Comparison of ENCODE assay signal across 8 mouse cellular contexts in the genomic region with DNA sequence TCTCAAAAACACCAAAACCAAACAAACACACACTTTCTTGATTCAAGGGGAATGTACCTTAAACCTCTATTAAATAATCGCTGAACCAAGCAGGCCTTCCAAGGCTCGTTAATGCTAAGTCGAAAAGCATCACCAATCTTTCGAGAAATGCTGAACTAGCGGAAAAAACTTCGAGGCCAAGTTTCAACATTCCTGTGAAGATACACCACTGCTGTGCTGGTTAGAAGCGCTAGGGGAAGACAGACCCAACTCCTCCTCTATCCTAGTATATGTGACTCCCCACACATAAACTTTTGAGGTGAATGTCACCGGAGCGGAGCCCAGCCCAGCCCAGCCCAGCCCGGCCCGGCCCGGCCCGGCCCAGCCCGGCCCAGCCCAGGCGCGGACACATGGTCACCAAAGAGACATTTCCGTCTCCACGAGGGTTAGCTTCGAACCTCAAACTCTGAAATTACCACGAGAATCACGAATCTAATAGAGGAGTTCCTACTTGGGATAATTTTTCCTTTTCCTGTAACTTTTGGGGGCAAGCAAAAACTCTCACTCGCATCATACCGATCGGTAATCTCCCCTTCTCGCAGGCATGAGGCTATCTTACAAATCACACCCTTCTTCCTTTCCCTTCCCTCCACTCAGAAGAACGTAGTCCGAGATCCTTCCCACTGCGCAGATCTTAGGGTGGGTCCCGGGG. TPM values are rescaled to one million over a fixed set of nuclear protein-coding genes. Genes with fewer than 3 reads are reported as not detected.
DNase-seq lines count a peak whose midpoint lies in the region; ATAC-seq and TF ChIP-seq lines count a peak whose summit lies in the region.

No protein-coding gene starts in this region.

- H3K9me3 ChIP-seq in hindbrain, embryonic 11.5 days (ENCODE audit: control insufficient read depth, low read length): no peaks in the 10 kb centered on the region
- H3K9me3 ChIP-seq in limb, embryonic 15.5 days: no peaks in the 10 kb centered on the region
- no peaks in the 10 kb centered on the region for H3K9me3 ChIP-seq in neural tube, embryonic 14.5 days (ENCODE audit: control insufficient read depth, low read length)

- H3K27me3 ChIP-seq in hindbrain, embryonic 11.5 days (ENCODE audit: control insufficient read depth, insufficient read depth, low read length): no peaks in the 10 kb centered on the region
- no peaks in the 10 kb centered on the region for H3K27me3 ChIP-seq in limb, embryonic 15.5 days
- no peaks in the 10 kb centered on the region; the same call in 1 of the 2 replicates for H3K27me3 ChIP-seq in neural tube, embryonic 14.5 days (ENCODE audit: control insufficient read depth, insufficient read depth, low read length)

- H3K4me3 ChIP-seq in bone marrow macrophage, adult 2 months (ENCODE audit: insufficient read depth, low read length): peak overlapping the region; percentile 95
- peak overlapping the region; percentile 72 for H3K4me3 ChIP-seq in hindbrain, embryonic 11.5 days (ENCODE audit: low read depth, low read length)
- H3K4me3 ChIP-seq in limb, embryonic 15.5 days: peak overlapping the region; percentile 88
- peak overlapping the region; percentile 84 for H3K4me3 ChIP-seq in neural tube, embryonic 14.5 days (ENCODE audit: low read depth, low read length)

- intact Hi-C loops in heart, postnatal 36 days (cut with DNase I): loop anchor here (10.0 kb wide), 1 partner anchor 174 kb away; a partner anchor contains a TSS

- H3K27ac ChIP-seq in bone marrow macrophage, adult 2 months (ENCODE audit: insufficient read depth, low read depth, low read length): peak overlapping the region; percentile 93
- peak overlapping the region; percentile 90 for H3K27ac ChIP-seq in hindbrain, embryonic 11.5 days (ENCODE audit: low read depth, low read length)
- peak overlapping the region; percentile 97 for H3K27ac ChIP-seq in limb, embryonic 15.5 days
- peak overlapping the region; percentile 90 for H3K27ac ChIP-seq in neural tube, embryonic 14.5 days (ENCODE audit: low read depth, low read length)

- 5% methylated on average over 29 of the region's 29 CpGs for WGBS in hindbrain, embryonic 11.5 days
- WGBS in limb, embryonic 15.5 days: under 1% methylated on average over 29 of the region's 29 CpGs
- 5% methylated on average over 29 of the region's 29 CpGs for WGBS in neural tube, embryonic 14.5 days

- peak; percentile 38 to 57 for DNase-seq in heart, adult 18-20 months
- DNase-seq in heart, postnatal 36 days: no peak
- no peak for DNase-seq in hindbrain, embryonic 11.5 days (ENCODE audit: low spot score)
- no peak for DNase-seq in gastrocnemius, adult 18-20 months (ENCODE audit: low spot score)
- no peak for DNase-seq in layer of hippocampus, adult 9-11 months

- peak overlapping the region; percentile 71 for H3K4me2 ChIP-seq in hindbrain, embryonic 11.5 days (replicated peaks; ENCODE audit: low read depth, low read length)
- peak overlapping the region; percentile 84 for H3K4me2 ChIP-seq in limb, embryonic 15.5 days
- H3K4me2 ChIP-seq in neural tube, embryonic 14.5 days (ENCODE audit: low read depth, low read length): peak overlapping the region; percentile 89

- H3K36me3 ChIP-seq in hindbrain, embryonic 11.5 days (ENCODE audit: control insufficient read depth, insufficient read depth, low read length): no peaks in the 10 kb centered on the region
- no peaks in the 10 kb centered on the region for H3K36me3 ChIP-seq in limb, embryonic 15.5 days
- H3K36me3 ChIP-seq in neural tube, embryonic 14.5 days (ENCODE audit: control insufficient read depth, insufficient read depth, low read length): no peaks in the 10 kb centered on the region

- ATAC-seq in hindbrain, embryonic 11.5 days (ENCODE audit: low FRiP score): peak; percentile 10; the same call in 1 of the 2 replicates
- ATAC-seq in limb, embryonic 15.5 days (ENCODE audit: insufficient number of reproducible peaks, low FRiP score, low TSS enrichment, low read depth): no peak
- ATAC-seq in neural tube, embryonic 14.5 days (ENCODE audit: low read depth): no peak

- peaks cover 44% of the 10 kb centered on the region for H3K4me1 ChIP-seq in bone marrow macrophage, adult 2 months (ENCODE audit: control insufficient read depth, insufficient read depth, low read length)
- H3K4me1 ChIP-seq in hindbrain, embryonic 11.5 days (replicated peaks; ENCODE audit: control insufficient read depth, insufficient read depth, low read length): peaks cover 12% of the 10 kb centered on the region
- H3K4me1 ChIP-seq in limb, embryonic 15.5 days: peaks cover 44% of the 10 kb centered on the region
- peaks cover 24% of the 10 kb centered on the region for H3K4me1 ChIP-seq in neural tube, embryonic 14.5 days (ENCODE audit: control insufficient read depth, insufficient read depth, low read length)

- peak overlapping the region; percentile 81 for H3K9ac ChIP-seq in hindbrain, embryonic 11.5 days (ENCODE audit: low read depth, low read length)
- H3K9ac ChIP-seq in limb, embryonic 15.5 days: peak overlapping the region; percentile 87
- H3K9ac ChIP-seq in neural tube, embryonic 14.5 days (replicated peaks; ENCODE audit: low read depth, low read length): peak overlapping the region; percentile 80

- TF ChIP-seq POLR2A in bone marrow macrophage, adult 2 months (IDR thresholded peaks at IDR 0.05; ENCODE audit: borderline replicate concordance, low read depth, low read length): no peak

- no peak for TF ChIP-seq CTCF in bone marrow macrophage, adult 2 months (IDR thresholded peaks at IDR 0.05; ENCODE audit: low read depth, low read length)

RNA-seq across cellular contexts. Expression of a gene that starts 1.0 kb away (rescaled TPM):
- 10 to 100 TPM; 87.6 to 95.7 TPM for total RNA-seq in heart, adult 18-20 months (2021)
- total RNA-seq in heart, postnatal 36 days (2021): 10 to 100 TPM; 91.0 to 93.7 TPM
- polyA plus RNA-seq in bone marrow macrophage, adult 2 months (2012; ENCODE audit: insufficient read depth, insufficient read length, missing spikeins): 105 and 129 TPM in 2 replicates
- polyA plus RNA-seq in hindbrain, embryonic 11.5 days (2014; fragmentation: Nextera tagmentation; extraction: Ambion mirVana): 35.5 and 35.7 TPM in 2 replicates
- 46.9 and 51.9 TPM in 2 replicates for polyA plus RNA-seq in limb, embryonic 15.5 days (2015; fragmentation: Nextera tagmentation; extraction: Ambion mirVana)
- polyA plus RNA-seq in neural tube, embryonic 14.5 days (2014; fragmentation: Nextera tagmentation; extraction: Ambion mirVana): 13.2 and 13.7 TPM in 2 replicates
- 100 to 1,000 TPM; 160 to 163 TPM for total RNA-seq in gastrocnemius, adult 18-20 months (2021)

RNA-seq across cellular contexts. Expression of a gene that starts 9.1 kb away (rescaled TPM):
- total RNA-seq in heart, adult 18-20 months (2021): 10 to 100 TPM; 10.4 to 10.8 TPM
- 10 to 100 TPM; 11.4 to 11.8 TPM for total RNA-seq in heart, postnatal 36 days (2021)
- 22.0 and 28.2 TPM in 2 replicates for polyA plus RNA-seq in bone marrow macrophage, adult 2 months (2012; ENCODE audit: insufficient read depth, insufficient read length, missing spikeins)
- 21.9 and 24.8 TPM in 2 replicates for polyA plus RNA-seq in hindbrain, embryonic 11.5 days (2014; fragmentation: Nextera tagmentation; extraction: Ambion mirVana)
- 22.5 and 25.4 TPM in 2 replicates for polyA plus RNA-seq in limb, embryonic 15.5 days (2015; fragmentation: Nextera tagmentation; extraction: Ambion mirVana)
- polyA plus RNA-seq in neural tube, embryonic 14.5 days (2014; fragmentation: Nextera tagmentation; extraction: Ambion mirVana): 28.3 and 31.7 TPM in 2 replicates
- total RNA-seq in gastrocnemius, adult 18-20 months (2021): 10 to 100 TPM; 10.8 to 11.2 TPM

RNA-seq across cellular contexts. Expression of a gene that starts 50.4 kb away (rescaled TPM):
- total RNA-seq in heart, adult 18-20 months (2021): not detected
- not detected for total RNA-seq in heart, postnatal 36 days (2021)
- not detected in 2 replicates for polyA plus RNA-seq in bone marrow macrophage, adult 2 months (2012; ENCODE audit: insufficient read depth, insufficient read length, missing spikeins)
- 0.17 and 0.19 TPM in 2 replicates for polyA plus RNA-seq in hindbrain, embryonic 11.5 days (2014; fragmentation: Nextera tagmentation; extraction: Ambion mirVana)
- polyA plus RNA-seq in limb, embryonic 15.5 days (2015; fragmentation: Nextera tagmentation; extraction: Ambion mirVana): 0.14 and 0.36 TPM in 2 replicates
- polyA plus RNA-seq in neural tube, embryonic 14.5 days (2014; fragmentation: Nextera tagmentation; extraction: Ambion mirVana): 0.50 and 0.79 TPM in 2 replicates
- not detected for total RNA-seq in gastrocnemius, adult 18-20 months (2021)

Comparison
In these comparisons a context has a peak if more than half of its experiments do, and no peak if none do; other contexts are left out.
1. DNase-seq: peak in heart, adult 18-20 months (2 of 2); none in heart, postnatal 36 days (0 of 2), hindbrain, embryonic 11.5 days (single experiment), gastrocnemius, adult 18-20 months (single experiment) and layer of hippocampus, adult 9-11 months (single experiment).
2. Peak in every context shown above with its lines, with median percentiles within 50 percentile points of each other: H3K27ac ChIP-seq, H3K4me3 ChIP-seq, H3K4me2 ChIP-seq and H3K9ac ChIP-seq.